Mouse (Mus musculus): ENCODE measurements around the gene Apbb1ip.

Apbb1ip gene

GRCm38 (mm10) chr2:22775213-22775612, 1.3 kb downstream of the Apbb1ip start:
- DNase-seq (ENCODE audit: low spot score in 2 of 2): no peak

- no peak for DNase-seq (ENCODE audit: low spot score in 2 of 2)
These were observed 1.8 kb downstream of the Apbb1ip start for GRCm38 (mm10) chr2:22775681-22776080.

DNA sequence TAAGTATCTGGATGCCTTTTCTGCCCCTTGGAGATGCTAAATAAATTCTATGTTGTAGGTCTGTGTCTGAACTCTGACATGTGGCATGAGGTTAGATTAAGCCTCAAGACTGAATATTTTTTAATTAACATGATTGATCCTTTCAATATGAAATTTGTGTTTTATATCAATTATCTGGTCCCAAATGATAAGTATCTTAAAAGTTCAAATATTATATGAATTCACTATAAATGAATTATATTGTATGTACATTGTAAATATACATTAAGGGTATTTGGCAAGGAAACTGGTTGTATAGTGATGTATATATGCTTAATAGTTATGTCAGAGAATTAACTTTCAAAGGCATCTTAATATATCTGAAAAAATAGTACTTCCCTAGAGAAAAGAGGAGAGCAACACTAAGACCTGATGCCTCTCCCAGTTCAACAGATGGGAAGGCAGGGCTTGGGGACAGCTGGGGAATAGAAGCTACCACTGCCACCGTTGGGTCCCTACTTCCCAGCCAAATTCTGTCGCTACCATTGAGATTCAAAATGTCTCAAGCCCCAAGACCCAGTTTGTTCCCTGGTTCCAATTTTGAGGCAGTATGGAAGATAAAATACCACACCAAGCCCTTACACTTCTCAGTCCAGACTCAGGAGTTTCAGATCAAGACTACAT, 2.8 kb downstream of the Apbb1ip start:
- no peak for DNase-seq (ENCODE audit: low spot score in 2 of 2)

DNA sequence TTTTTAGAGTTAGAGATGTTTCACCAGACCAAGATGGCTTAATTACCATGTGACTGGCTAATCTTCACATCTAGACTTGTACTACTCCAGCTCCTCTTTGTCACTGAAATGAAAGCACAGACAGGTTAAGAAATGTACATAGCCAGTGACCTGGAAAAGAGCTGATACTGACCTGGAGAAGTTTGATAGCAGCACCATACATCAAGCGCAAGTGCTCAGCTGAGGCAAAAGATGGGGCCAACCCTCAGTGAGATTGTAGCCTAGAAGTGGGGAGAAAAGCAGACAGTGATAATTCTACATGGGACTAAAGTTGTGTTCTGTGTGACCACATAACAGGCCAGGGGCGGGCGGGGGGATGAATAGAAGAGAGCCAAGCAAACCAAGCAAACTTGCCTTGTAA, 3.9 kb downstream of the Apbb1ip start:
- DNase-seq (ENCODE audit: low spot score in 2 of 2): no peak

DNA sequence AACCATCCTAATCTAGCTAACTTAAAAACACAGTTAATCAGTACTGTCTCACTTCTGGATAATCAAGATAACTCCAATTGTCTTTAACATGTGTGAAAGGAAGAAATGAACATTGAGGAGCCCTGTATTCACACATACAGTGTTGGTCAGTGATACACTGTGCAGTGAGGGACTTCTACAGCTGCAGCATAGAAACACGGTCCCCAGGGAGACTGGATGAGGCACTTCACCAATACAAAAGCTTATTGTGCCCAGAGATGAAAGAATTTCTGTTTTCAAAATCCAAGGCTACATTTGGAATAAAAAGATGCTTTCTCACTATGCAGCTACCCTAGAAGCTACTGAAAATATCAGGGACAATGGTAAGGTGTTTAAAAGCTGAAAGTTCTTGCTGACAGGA, 7.0 kb downstream of the Apbb1ip start:
- no peak for DNase-seq (ENCODE audit: low spot score in 2 of 2)

DNA sequence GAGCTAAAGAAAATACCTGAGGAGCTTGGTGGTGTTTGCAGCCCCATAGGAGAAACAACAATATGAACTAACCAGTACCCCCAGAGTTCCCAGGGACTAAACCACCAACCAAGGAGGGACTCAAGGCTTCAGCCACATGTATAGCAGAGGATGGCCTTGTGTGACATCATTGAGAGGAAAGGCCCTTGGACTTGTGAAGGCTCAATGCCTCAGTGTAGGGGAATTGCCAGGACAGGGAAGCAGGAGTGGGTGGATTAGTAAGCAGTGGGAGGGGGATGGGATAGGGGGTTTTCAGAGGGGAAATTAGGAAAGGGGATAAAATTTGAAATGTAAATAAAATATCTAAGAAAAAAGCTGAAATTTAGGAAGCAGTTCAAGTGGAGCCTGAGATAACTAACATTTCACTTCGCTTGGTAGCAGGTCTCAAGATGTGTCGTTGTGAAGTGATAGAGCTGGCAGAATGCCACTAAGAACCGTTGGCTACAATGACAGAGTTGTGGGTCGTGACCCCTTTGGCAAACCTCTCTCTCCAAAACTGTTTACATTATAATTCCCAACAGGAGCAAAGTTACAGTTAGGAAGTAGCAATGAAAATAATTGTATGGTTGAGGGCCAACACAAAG, 7.6 kb downstream of the Apbb1ip start:
- no peak for DNase-seq (ENCODE audit: low spot score in 2 of 2)

- no peak for DNase-seq (ENCODE audit: low spot score in 2 of 2)
These were observed 8.2 kb downstream of the Apbb1ip start for GRCm38 (mm10) chr2:22782057-22782456.

DNA sequence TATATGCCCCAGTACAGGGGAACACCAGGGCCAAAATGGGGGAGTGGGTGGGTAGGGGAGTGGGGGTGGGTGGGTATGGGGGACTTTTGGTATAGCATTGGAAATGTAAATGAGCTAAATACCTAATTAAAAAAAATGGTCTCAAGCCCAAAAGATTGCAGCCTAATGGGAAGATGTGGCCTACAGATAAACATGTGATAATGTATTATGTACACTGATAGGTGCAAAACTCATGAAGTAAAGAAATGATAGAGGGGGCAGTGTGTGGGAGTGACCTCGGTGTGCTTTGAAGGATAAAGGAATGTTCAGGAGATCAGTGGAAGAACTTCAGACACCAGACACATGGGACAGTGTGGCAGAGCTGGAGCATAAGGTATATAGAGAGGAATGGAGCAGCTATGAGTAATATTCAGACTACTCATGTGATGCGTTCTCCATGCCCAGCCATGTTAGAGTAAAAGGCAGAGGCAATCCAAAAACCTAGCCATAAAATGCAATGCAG, 9.3 kb downstream of the Apbb1ip start:
- DNase-seq (ENCODE audit: low spot score in 2 of 2): no peak

GRCm38 (mm10) chr2:22784186-22784585, 10.3 kb downstream of the Apbb1ip start:
- DNase-seq (ENCODE audit: low spot score in 2 of 2): no peak

- no peak for DNase-seq (ENCODE audit: low spot score in 2 of 2)
These were observed 10.9 kb downstream of the Apbb1ip start for GRCm38 (mm10) chr2:22784771-22785170.

GRCm38 (mm10) chr2:22788658-22789057, 14.8 kb downstream of the Apbb1ip start:
- no peak for DNase-seq (ENCODE audit: low spot score in 2 of 2)

DNA sequence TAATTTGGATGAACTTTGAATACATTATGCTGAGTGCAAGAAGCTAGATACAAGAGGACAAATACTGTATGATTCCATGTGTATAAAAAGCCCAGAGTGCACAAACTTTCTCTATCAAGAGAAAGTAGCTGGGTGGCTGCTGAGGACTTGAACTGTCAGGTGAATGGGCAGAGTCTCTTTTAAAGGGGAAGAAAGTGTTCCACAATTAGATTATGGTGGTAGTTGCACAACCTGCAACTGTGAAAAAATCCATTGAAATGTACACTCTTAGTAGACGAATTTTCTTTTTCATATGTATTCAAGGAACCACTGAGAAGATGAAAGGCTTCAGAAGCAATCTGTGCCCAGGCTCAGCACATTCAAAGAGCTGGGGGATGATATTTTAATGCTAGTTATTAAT, 15.7 kb downstream of the Apbb1ip start:
- DNase-seq (ENCODE audit: low spot score in 2 of 2): no peak

DNA sequence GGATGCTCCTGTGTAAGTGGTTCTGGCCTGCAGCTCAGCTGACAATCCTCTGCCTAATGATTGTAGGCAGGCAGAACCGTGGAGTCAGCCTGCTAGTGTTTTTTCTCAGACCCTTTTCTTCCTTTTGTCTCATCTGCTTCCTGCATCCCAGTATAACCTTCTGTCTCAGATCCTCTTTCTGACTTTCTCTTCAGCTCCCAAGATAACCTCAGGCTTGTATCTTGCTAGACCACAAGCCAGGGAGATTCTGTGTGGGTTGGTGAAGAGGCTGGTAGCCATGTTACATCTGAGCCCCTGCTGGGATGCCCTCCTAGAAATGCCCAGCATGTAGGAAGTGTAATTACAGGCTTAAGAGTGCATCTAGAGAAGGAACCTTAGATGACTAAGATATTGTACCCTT, 16.5 kb downstream of the Apbb1ip start:
- DNase-seq (ENCODE audit: low spot score in 2 of 2): no peak

- no peak for DNase-seq (ENCODE audit: low spot score in 2 of 2)
These were observed 21.2 kb downstream of the Apbb1ip start for GRCm38 (mm10) chr2:22795087-22795486.

DNA sequence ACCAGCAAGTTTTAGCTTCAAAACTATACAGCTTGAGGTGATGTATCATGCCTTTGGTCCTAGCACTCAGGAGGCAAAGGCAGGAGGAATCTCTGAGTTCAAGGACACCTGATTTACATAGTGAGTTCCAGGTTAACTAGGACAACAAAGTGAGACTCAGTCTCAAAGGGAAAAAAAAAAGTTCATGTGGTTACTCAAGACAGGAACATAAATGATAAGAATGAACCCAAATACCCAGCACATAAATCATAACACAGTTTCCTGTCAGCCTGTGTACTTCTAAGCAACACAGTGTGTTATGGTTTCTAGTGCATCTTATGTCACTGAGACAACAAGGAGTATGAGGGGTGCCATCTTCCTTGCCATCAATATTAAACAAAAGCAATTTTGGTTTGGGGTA, 22.6 kb downstream of the Apbb1ip start:
- no peak for DNase-seq (ENCODE audit: low spot score in 2 of 2)

DNA sequence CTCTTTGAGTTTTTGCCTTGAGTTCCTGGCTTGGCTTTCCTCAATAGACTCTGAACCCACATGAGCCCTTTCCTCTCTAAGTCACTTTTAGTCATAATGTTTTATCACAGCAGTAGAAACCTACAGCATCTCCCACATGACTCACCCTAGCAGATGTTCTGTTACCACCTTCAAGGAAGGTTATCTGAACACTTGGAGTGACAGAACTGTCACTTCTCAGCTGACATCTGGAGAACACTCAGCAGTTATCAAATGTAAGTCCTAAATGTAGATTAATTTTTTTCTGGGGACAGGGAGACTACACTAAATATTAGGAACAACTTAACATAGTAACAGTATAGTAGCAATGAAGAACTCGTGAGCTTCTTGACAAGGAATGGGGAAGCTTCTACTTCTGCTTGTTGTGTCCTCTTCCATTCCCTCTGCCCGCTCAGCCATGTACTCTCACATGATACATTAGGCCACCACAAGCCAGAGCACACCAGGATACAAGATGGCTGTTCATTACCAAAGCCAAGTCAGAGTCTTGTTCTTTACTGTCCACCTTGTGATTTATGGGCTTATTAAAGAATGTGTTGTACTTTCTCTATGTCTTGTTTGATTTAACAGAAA, 25.6 kb downstream of the Apbb1ip start:
- no peak for DNase-seq (ENCODE audit: low spot score in 2 of 2)

- no peak for DNase-seq (ENCODE audit: low spot score in 2 of 2)
These were observed 31.7 kb downstream of the Apbb1ip start for GRCm38 (mm10) chr2:22805589-22805988.

GRCm38 (mm10) chr2:22806576-22806975, 32.7 kb downstream of the Apbb1ip start:
- no peak for DNase-seq (ENCODE audit: low spot score in 2 of 2)

DNA sequence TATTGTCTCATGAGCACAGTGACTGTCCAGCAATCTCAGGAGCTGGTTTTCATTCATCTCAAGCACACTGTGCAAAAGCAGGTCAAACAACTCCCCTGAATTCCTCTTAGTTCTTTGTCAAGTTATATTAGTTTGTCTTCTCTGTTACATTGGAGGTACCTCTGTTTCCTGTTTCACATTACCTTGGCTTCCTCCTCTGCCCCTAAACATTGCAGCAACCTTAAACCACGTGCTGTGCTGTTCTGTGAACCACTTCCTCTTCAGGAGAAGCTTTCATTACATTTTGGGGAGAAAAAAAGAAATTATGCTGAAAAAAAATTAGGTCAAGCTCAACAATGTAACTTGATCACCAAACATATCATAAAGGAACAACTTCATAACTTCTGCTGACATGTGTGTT, 33.4 kb downstream of the Apbb1ip start:
- no peak for DNase-seq (ENCODE audit: low spot score in 2 of 2)

- DNase-seq (ENCODE audit: low spot score in 2 of 2): no peak
These were observed 37.0 kb downstream of the Apbb1ip start for GRCm38 (mm10) chr2:22810851-22811250.

DNA sequence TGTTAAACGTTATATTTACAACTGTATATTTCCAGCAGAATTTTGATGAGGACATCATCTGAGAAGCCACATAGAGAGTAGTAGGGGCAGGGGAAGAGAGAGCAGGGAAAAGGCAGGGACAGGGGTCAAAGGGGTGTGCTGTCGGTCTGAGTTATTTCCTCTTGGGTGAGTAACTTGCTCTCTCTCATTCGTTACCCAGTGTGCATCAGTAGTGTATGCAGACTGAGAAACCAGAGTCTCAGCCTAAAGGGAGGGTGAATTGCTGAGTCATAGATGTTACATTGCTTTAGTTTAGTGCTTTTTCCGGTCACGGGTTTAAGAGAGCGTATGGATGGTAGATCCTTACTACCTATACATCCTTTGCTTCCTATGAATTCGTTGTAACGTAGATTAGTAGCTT, 37.6 kb downstream of the Apbb1ip start:
- DNase-seq (ENCODE audit: low spot score in 2 of 2): no peak

DNA sequence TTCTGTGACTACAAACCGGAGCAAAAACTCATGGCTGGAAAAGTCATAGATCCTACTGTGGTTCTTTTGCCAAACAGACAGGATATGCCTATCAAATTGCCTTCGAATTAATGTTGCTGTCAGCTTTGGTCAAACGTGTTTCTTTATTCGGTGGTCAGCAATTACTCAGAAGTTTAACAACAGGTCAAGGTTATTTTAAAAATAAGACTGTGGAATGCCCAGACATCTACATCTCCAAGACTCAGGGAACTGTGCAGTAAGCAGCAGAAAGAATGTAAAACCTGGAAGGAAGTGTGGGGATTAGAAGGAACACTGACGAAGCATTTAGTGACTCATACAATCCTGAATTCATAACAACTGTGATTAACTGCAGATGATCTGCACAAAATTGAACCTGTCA, 40.0 kb downstream of the Apbb1ip start:
- no peak for DNase-seq (ENCODE audit: low spot score in 2 of 2)

- DNase-seq (ENCODE audit: low spot score in 2 of 2): no peak
These were observed 41.8 kb downstream of the Apbb1ip start for GRCm38 (mm10) chr2:22815674-22816073.
